Mouse (Mus musculus): Measurements from ENCODE around the gene Btbd35f26.
"Not testable (repeated sequence)": the region's sequence is repeated elsewhere in the genome, so short reads cannot be mapped to it uniquely, and the experiment has no call there.

Gene Btbd35f26

DNA sequence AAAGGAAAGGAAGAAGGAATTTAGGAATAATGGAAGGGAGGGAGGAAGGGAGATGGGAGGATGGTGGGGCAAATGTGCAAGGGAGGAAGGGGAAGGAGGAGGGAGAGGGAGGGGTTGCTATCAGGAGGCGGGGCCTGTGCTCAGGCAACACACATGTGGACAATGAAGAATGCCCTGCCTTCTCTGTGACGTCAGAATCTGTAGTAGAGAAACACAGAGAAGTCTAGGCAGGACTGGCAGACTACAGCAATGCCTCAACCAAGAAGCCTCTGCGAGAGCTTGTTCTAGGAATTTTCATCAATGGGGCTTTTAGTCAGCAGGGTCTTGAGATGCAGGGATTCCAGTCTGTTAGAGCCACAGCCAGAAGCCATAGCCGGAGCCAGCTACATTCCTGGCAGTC, at the start of gene Btbd35f26:
TSS of gene Btbd35f26 (plus strand) at position 301 of the 400 bp plus-strand sequence.
- DNase-seq (ENCODE audit: low spot score in 2 of 2): not testable (repeated sequence)

DNA sequence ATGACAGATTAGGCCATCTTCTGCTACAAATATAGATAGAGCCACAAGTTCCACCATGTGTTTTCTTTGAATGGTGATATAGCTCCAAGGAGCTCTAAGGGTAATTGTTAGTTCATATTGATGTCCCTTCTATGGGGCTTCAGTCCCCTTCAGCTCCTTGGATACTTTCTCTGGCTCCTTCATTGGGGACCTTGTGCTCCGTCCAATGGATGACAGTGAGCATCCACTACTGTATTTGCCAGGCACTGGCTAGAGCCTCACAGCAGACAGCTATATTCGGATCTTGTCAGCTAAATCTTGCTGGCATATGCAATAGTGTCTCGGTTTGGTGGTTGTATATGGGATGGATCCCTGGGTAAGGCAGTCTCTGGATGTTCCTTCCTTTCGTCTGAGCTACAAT, 5.7 kb downstream of the Btbd35f26 start:
- DNase-seq (ENCODE audit: low spot score in 2 of 2): peak in 1 of 2 experiments; percentile 3

DNA sequence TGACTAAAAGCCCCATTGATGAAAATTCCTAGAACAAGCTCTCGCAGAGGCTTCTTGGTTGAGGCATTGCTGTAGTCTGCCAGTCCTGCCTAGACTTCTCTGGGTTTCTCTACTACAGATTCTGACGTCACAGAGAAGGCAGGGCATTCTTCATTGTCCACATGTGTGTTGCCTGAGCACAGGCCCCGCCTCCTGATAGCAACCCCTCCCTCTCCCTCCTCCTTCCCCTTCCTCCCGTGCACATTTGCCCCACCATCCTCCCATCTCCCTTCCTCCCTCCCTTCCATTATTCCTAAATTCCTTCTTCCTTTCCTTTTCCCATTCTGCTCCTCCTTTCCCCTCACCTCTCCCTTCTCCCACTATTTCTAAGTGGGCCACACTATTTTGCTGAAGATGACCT, 47.6 kb downstream of the Btbd35f26 start, which contains the start of gene Btbd35f19:
TSS of gene Btbd35f19 (minus strand) at position 101 of the 400 bp plus-strand sequence.
- not testable (repeated sequence) for DNase-seq (ENCODE audit: low spot score in 2 of 2)
